Mouse (Mus musculus) thymus, postnatal 10 days (tissue): ENCODE results near the gene Gsdme.

Experiments
- DNase-seq, 2 experiments: peaks; one replicate each; pipeline ENCODE4 v3.0.0; 2021; ENCODE audit warnings: low spot score in 2 of 2

Gsdme gene

DNA sequence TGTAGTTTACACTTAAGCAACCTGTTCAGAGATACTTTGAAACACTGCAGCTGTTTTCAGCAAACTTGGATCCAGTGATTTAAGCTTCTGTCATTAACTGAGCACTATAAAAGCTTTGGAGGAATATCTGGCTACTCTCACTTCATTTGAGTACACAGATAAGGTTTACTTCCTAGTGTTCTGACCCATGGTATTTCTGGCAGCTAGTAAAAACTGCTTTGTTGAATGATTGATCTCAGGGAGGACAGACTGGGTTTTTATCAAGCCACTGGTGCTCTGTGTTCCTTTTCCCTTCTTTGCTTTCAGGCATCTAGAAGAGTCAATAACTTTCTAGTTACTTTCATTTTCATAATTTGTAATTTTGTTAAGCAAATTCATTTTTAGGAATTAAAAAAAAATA is 74.3 kb downstream of the Gsdme start:
- DNase-seq, result no peak

DNA sequence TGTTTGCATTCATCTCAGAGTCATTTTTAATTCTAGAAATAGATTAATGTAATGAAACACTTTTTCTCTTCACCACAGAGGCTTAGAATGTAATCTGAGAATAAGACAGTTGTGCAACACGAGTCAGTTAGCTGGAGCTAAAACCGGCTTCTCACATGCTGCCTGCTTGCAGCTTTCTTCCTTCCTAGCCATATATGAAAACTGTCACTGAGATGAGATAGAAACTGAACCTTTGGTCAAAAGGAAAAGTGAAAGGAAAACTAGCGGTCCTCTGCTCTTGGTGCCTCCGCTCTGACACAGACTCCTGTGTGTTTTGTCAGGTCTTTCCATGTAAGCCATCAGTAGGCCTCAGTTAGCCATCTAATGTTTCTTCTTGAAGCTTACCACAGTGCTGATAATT is 75.7 kb downstream of the Gsdme start:
- no peak for DNase-seq

DNA sequence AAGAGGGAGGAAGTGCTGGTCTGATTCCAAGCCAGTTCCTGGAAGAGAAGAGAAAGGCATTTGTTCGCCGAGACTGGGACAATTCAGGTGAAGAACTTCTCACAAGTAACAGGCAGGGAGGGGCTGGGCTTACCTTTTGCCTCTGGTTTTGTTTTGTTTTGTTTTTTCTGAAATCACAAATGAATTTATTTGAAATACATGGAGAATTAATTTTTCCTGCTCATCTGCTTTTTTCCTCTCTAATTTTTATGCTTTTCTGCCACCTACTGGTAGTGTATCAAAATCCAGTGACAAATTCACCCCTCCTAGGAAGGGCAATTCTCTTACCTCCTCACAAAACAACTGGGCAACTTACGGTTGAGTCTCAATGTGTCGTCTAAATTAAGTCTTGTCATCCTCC is 83.5 kb downstream of the Gsdme start:
- peak in 1 of 2 experiments; percentile 24 for DNase-seq

DNA sequence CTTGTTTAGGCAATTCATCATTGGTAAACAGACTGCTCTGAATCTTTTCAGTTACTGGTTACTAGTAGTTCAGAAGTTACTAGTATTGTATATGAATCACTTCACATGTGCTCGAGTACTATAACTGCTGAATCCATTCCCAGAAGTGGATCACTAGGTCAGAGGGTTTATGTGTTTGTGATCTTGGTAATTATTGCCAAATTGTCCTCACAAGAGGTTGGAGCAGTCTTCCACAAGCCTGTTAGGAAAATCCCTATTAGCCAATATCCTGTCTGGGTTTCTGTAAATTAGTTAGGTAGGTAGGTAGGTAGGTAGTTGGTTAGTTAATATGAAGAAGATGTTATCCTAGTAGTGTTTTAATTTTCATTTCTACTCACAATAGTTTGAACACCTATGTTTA is 87.9 kb downstream of the Gsdme start:
- no peak for DNase-seq

DNA sequence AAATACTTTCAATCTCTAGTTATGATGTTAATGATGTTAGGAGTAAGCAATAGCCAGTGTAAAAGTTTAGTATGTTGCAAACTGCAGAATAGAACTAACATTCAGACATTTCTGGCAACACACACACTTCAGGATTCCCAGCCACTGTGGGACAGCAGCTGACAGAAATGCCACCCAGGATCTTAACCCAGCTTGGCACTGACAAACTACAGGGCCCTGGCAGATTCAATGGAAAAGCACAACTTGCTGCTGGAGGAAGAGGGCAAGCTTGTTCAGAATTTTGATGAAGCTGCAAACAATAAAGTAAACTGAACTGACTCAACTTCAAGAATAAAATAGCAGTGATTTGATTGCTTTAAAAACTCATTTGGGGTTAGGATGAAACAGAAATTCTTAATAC is 93.9 kb downstream of the Gsdme start:
- DNase-seq, result no peak

DNA sequence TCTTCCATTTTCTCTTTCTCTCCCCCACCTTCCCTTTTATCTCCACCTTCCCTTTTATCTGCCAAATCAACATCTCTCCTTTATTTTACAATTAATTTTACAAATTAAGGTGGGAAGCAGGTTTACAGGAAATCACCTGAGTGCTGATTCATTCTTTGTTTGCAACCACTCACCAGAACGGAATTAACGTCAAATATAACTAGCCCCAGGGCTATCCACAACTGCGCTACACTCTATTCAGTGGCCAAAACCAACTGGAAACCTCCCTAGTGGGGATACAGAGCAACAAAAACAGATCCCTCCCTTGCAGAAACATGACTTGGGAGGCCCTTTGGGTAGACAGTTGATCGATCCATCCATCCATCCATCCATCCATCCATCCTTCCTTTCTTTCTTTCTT is 94.8 kb downstream of the Gsdme start:
- DNase-seq, result no peak

DNA sequence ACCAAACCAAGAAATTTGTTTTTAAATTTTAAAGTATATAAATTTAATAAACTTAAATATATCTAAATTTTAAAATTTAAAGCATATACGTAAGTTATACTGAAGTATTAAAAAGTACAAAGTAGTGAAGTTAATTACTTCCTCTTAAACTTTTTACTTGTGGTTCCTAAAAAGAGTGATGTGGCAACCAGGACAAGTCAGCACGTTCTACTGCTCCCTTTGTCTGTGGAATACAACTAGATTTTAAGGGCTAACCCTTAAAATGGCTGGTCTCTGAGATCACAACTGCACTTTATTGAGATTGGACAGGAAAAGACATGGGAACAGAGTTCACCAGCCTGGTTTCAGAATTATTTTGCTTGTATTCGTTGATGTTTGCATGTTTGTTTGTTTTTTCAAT is 100.6 kb downstream of the Gsdme start:
- no peak for DNase-seq

DNA sequence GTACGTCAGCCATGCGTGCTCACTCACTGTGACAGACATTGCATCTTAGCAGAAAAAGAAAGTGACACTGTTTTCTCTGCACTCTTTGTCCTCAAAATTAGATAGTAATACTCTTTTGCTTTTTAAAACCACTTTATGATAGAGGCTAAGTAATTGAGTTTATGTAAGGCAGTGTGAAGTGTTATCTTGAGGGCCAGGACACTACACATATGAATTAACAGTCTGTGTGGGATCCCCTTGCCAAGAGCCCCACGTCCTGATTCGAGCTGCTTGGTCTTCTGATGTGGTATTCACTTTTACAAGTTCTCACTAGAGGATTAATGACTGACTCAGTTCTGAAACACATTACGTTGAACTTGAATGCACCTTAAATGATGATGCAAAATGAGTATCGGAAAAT is 103.8 kb downstream of the Gsdme start:
- DNase-seq, result no peak

DNA sequence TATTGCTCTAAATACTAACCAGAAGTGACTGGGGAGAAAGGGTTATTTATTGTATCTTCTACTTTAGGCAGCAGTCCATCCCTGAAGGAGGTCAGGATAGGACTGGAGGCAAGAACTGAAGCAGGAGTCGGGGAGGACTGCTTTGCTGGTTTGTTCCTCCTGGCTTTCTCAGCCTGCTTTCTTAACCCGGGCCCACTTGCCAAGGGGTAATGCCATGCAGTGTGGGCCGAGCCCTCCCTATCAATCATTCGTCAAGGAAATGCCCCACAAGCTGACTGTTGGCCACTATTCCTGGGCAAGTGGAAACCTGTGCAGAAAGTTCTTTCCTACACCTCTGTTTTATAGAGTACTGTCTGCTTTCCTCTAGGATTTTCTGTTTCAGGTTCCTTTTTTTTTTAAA is 114.3 kb downstream of the Gsdme start:
- DNase-seq, result no peak

DNA sequence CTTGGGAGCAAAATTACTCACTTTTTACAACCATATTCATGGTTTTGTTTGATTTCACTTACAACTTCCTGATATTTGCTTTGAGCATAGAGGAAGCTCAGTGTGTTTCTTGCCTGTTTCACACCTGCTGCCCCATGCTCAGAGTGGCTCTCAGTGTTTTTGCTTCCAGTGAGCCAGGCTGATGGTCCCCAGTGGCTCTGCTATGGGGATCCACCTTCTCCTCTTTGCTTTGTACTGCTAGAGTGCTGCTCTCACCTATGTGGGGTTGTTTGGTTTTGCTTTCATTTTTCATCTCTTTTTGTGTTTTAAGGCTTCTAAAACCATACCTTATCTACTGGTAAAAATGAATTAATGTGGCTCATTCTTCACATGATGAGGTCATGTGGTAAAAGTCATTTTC is 117.5 kb downstream of the Gsdme start:
- no peak for DNase-seq

DNA sequence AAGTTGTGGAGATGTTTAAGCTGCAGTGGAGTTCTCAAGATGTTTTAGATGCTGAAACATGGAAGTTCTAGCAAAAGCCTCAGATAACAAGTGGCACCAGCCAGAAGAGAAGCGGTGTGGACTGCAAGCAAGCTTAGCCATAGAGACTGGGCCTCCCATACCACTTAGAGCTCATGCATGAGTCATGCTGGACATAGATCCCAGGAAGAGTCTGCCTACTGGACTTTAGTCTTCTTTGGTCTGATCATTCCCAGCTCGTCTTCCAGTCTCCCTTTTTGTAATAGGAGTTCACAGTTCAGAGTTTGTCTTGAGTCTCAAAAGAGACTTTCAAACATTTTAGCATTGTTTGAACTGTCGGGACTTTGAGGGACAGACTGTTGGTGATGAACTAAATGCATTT is 124.1 kb downstream of the Gsdme start:
- DNase-seq, result no peak
